Mouse (Mus musculus) central nervous system, embryonic 14 days (tissue): ENCODE measurements around the gene Pmpcb. TPM values are rescaled to one million over a fixed set of nuclear protein-coding genes. Genes with fewer than 3 reads are reported as not detected.

Experiments used
- polyA plus RNA-seq: library from polyadenylated mRNA; depleted of rRNA; stranded (reverse); fragments of >200 nt; gene quantifications from 2 replicates; pipeline ENCODE4 v1.2.3, GENCODE M21; 2012; rRNA removed

Pmpcb gene
- 85.4 and 88.9 TPM in 2 replicates for polyA plus RNA-seq

GRCm38 (mm10) chr5:21736956-21737585 lies at the start of gene Pmpcb:
TSS of gene Pmpcb (plus strand) at chr5:21737141.

GRCm38 (mm10) chr5:21701351-21702008 lies 35.5 kb upstream of the Pmpcb start, which contains the start of gene Napepld:
TSS of gene Napepld (minus strand) at chr5:21701396.

DNA sequence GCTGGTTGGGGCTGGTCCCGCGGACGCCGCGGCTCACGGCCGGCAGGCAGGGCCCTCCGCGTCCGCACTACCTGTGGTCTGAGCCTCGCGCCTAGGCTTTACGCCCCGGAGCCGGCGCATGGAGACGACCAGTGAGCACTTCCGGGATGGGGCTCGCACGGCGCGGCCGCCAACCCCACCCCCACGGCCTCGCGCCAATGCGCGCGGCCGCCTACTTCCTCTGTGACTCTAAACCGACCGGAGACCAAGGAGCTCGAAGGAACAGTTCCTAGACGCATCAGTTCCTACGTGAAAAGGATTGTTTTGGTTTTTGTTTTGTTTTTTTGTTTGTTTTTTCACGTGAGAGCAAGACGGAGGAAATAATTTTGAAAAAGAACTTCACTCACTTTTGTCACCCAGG lies 48.1 kb downstream of the Pmpcb start, which contains the start of the genes Dnajc2 and Psmc2:
Gene Dnajc2, minus strand, starts transcription at position 199 of the 400 bp plus-strand sequence.
Gene Psmc2, plus strand, starts transcription at position 231 of the 400 bp plus-strand sequence.

Other genes starting within 250 kb of the Pmpcb start
- 10.1 and 35.2 TPM in 2 replicates for gene Lrrc17, start 193.6 kb upstream of the Pmpcb start, polyA plus RNA-seq
- gene Fbxl13, start 91.5 kb upstream of the Pmpcb start, polyA plus RNA-seq: 0.38 and 0.52 TPM in 2 replicates
- gene Armc10, start 91.3 kb upstream of the Pmpcb start, polyA plus RNA-seq: 91.0 and 113 TPM in 2 replicates
- gene Napepld, start 35.7 kb upstream of the Pmpcb start, polyA plus RNA-seq: 4.8 and 5.9 TPM in 2 replicates
- 31.0 and 34.8 TPM in 2 replicates for gene Dnajc2, start 48.1 kb downstream of the Pmpcb start, polyA plus RNA-seq
- 103 and 108 TPM in 2 replicates for gene Psmc2, start 48.1 kb downstream of the Pmpcb start, polyA plus RNA-seq
- gene Slc26a5, start 128.5 kb downstream of the Pmpcb start, polyA plus RNA-seq: 0.07 and 0.10 TPM in 2 replicates